Mouse (Mus musculus): Measurements from ENCODE around the gene Fam189a2.

GRCm38 (mm10) chr19:24034367-24034766 lies 3.5 kb upstream of the Fam189a2 start:
- TF ChIP-seq CTCF (IDR thresholded peaks at IDR 0.05; ENCODE audit: low read depth, low read length) (no peak), TAL1 (conservative IDR thresholded peaks at IDR 0.05; ENCODE audit: low read depth, low read length) (no peak)
